Mouse (Mus musculus) R1 (cell line): ENCODE results near the gene Pwwp2b.

Source experiments
- DNase-seq: peaks from one replicate; pipeline ENCODE4 v3.0.0-alpha.2; 2018; ENCODE audit warnings: low read depth, low spot score

Gene Pwwp2b

DNA sequence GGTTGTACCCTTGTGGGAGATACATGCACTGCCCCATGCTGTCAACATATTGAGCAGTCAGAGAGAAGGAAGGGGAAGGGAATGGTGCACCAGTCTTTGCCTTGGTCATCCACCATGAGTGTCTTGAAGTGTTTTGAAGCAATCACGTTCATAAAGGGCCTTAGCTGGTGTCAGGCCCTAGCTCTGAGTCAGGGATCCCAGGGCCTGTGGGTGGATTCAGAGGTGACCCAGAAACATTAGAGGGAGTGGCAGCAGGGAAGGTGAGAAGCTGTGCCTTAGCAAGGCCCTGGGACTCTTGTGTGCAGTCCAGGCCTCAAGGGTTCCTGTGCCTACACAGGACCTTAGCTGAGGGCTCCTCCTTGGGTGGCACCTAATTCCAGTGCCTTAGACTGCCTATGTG lies 24.2 kb upstream of the Pwwp2b start:
- DNase-seq = no peak

DNA sequence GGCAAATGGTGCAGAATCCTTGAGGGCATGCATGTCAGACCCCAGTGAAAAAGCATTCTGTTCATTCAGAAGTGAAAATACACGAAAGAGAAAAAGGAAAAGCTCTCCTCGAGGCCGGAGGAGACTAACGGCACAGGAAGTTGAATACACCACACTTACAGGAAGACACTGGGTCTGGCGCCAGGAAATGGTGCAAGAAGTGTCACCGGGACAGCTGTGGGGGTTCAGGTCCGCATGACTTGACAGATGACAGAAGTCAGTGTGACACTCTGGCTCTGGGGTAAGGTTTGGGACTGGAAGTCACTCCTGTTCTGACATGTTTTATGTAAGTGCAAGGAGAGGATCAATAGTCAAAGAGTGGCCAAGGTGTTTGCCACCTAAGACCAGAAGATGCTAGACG lies 23.6 kb upstream of the Pwwp2b start:
- DNase-seq = no peak

GRCm38 (mm10) chr7:139226416-139226815 lies 21.9 kb upstream of the Pwwp2b start:
- no peak for DNase-seq

DNA sequence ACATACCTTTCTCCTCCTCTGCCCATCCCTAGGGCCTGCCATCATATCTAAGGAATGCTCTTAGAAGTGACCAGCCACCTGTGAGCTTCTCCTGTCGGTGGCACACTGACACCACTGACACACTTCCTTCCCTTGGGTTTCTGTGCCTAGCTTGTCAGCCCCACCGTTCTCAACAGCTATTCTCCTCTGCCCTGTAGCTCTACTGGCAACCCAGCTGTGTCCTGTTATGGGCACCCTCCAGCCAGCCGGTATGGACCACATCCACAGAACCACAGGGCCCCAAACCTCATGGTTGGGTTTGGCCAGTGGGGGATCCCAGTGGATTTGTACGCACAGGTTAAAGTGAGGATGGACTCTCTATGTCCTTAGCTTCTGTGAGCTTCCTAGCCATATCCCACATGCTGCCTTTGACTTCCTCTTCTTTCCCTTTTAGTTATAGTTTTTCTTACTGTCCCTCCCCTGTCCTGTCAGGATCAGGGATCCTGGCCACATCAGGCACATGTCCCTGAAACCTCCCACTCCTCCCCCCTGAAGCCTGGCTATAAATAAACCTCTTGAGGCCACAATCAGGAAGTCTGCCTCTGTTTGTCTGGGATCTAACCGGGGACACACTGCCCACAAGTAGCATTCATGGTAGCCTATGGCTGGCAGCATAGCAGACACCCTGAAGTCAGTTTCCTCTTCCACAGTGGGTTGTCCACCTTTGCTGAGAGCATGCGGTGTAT lies 19.7 kb upstream of the Pwwp2b start:
- no peak for DNase-seq

DNA sequence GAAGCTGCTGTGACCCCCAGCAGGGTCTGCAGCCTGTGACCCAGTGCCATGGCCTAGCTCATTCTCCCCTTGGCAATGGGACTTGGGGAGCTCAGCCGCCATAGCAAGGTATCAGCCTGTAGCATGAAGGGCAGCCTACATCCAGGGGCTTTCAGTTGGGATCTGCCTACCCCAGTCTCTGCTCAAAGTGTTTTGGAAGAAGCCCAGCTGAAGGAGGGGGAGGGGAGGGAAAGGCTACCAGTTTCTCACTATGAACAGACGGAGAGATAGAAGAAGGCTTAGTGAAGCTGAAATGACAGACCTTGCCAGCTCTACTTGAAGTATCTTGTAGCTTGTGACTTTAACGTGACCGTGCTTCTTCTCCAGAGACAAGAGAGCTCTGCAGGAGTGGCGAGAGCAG lies 18.4 kb upstream of the Pwwp2b start:
- DNase-seq = no peak

- DNase-seq = no peak
These were observed 18.0 kb upstream of the Pwwp2b start for GRCm38 (mm10) chr7:139230241-139230640.

GRCm38 (mm10) chr7:139233714-139234113 lies 14.6 kb upstream of the Pwwp2b start:
- peak; percentile 89 for DNase-seq

DNA sequence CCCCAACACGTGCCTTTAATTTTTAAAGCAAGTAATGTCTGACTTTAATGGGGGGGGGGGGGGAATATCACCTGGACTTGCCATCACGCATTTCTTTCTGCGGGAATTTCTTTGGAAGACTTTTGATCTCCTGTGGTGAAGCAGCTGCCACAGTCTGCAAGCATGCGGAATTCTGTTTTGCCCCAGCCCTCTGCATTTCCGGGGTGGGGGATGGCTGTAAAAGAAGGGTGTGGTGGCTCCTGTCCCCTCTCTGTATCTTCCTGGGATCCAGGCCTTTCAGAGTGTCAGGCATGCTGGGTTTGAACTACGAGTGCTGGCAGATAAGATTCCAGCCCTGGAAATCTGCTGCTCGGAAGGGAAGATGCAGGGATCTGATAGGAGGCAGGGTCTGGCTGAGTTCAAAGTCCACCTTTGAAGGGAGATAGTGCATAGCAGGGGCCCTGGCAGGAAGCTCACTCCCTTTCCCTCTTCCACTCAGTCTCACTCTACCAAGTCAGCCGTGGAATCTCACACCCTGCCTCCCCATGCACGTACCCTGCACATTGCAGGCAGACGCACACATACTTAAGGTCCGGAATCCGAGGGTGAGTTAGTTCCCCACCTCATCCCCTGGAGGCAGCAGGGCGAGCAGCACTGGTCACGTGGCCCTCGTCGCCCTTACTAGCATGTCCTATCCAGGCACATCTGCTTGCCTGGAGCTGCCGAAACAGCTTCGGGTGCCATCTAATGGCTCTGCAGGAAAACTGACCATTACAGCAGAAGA lies 13.7 kb upstream of the Pwwp2b start:
- DNase-seq = peak; percentile 88

- DNase-seq = no peak
These were observed 12.5 kb upstream of the Pwwp2b start for GRCm38 (mm10) chr7:139235651-139236358.

DNA sequence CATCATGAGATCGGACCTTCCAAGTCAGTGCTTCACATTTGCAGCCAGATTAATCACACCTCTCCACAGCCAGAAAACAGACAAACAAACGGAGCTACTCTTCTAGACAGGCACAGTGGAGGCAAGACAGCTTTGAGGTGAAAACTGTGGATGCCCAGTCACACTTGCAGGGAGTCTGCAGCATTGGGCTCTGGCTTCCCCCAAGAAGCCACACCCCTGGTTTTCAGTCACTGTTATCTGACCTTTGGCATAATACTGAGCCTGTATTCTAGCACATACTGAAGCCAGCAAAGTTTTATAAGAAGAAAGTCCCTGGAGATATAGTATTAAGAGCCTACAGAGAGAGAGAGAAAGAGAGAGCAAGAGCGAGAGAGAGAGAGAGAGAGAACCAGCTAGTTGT lies 8.8 kb upstream of the Pwwp2b start:
- DNase-seq = no peak

DNA sequence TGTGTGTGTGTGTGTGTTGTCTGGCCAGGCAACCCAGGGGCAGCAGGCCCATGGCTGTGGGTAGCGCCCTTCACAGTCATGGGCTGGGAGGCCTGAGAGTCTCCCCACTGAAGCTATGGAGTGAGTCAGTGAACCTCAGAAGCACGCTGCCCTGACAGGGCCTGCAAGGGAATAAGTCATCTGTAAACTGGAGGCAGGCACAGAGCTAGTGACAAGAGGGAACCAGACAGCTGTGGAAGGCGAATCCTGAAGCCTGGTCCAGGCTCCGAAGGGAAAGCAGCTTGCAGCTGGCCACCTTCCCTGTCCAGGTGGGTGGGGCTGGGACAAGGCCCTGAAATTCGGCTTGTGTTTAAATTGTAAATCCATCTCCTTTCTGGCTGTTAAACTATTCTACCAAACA lies 2.2 kb upstream of the Pwwp2b start:
- DNase-seq = no peak

DNA sequence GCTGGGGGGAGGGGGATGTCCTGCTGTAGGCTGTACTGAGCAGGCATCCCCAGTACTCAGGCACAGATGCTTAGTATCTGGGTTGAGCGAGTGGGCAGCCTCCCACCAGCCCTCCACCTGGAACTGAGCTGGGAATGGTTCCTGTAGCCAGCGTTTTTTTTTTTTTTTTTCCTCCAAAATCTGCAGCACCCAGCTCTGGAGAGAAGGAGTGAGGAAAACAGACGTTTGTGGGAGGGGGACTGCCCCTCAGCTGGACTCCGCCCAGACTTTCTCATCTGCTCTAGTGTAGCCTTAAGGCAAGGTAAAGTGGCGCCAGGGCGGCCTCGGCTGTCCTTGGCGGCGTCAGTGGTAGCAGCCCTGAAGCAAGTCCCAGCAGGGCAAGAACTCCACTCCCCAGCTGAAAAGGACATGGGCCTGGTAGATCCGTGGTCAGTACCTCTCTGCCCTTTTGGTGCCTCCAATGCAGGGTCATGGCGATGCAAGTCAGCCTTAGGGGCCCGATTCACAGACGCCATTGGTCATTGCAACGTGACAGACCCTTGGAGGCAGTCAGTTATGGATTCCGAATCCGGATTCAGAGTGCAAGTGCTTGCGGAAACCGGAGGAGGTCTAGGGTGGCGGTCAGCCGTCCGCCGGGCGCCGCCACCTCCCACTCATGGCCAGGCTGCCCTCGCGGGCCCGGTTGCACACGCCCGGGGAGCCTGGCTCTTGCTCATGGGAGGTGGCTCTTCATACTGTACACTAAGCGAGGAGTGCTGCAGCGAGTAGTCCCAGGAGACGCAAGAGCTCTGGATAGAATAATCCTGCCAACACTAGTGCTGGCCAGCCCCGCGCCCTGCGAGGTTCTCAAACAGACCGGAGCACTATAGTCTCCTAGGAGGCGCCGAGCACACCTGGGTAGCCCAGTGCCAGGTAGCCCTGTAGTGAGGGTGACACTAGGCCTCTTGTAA lies 1.1 kb upstream of the Pwwp2b start:
- peak; percentile 43 for DNase-seq

- DNase-seq = peak; percentile 38
These were observed 528 bp downstream of the Pwwp2b start for GRCm38 (mm10) chr7:139248615-139249405.

DNA sequence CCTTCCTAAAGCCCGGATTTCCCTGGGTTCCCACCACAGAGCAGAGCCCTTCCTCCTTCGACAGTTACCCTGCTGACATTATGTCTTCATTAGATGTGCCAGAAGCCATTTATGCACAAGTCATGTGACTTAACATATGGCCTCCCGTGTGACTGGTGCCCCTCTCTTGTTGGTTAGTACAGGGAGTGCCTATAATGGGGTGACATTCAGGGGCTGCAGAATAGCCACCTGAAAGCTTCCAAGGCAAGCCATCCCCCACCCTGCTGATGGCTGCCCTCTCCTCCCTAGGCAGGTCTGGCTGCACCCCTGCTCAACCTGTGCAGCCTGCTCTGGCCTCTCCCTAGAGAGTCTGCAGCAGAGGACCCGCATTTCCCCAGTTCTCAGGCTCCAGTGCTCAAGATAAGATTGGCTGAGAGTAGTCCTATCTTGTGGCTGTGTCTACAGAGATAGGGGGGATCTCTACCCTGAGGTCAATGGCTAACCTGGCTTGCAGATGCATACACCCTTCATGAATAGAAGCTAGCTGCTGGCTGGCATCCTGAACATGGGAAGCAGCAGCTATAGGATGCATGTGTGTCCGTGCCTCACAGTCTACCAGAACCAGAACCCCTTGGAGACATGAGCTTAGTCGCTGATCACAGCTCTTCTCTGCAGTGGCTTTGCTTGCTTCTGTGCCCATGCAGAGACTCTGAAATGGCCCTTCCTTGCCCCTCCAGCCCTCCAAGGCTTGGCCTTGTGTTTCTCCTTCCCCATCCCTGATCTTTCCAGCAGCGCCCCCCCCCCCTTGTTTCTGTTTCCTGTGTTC lies 1.3 kb downstream of the Pwwp2b start:
- no peak for DNase-seq

GRCm38 (mm10) chr7:139251881-139252301 lies 3.6 kb downstream of the Pwwp2b start:
- DNase-seq = no peak

DNA sequence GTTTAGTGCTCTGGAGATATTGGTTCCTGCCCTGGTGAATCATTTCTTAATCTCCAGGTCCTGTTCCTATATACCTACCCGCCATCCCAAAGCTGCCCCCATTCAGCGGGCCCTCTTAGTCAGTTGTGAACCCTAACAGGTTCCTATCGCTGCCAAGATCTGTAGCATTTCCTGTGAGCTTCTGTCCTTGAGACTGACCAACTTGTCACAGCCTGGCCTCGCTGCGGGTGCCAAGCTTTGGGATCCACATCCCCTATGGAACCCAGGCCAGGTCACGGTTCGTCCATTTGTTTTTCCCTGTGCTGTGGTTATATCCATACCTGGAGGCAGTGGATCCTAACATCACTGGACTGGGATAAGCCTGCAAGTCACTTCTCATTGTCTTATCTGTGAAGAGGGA lies 4.3 kb downstream of the Pwwp2b start:
- DNase-seq = no peak

GRCm38 (mm10) chr7:139252986-139253385 lies 4.7 kb downstream of the Pwwp2b start:
- DNase-seq = no peak

DNA sequence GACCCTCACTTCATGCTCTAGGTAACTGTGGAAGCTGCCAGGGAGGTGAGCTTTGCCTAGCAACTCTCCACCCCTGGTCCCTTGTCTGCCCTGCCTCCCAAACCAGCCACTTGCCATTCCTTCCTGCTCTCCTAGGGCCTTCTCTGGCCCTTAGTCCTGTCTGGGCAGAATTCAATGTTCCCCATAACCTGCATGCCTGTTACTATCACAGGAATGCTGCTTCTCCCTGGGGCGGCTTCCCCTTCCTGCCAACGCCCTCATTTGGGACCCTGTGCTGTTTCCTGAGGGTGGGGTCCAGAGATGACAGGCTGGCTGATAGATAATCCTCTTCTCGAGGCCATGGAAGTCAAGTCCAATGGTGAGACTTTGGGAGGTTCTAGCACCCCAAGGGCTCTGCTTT lies 5.2 kb downstream of the Pwwp2b start:
- peak; percentile 55 for DNase-seq

DNA sequence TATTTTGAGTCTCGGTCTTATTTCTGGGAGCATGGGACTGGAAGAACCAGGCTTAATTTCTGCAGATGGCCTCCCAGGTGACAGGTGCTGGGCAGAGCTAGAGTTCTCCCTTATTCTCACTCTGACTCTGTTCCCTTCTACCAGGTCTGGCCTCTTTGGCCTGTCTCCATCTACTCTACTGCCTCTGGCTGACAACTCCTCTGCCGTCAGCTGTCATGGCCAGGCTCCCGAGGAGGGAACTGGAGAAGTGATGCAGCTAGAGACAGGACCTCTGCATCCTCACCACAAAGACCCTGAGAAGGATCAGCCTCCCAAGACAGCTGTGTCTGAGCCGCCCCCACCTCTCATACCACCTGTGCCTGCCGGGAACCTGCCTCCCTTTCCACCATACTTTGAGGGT lies 6.3 kb downstream of the Pwwp2b start:
- DNase-seq = no peak
